Mouse (Mus musculus) cerebellum, adult 2 months (tissue): ENCODE measurements around the gene Nr4a3.
A peak's percentile ranks its signal among the peaks of the same experiment; 100 is the strongest.

Experiments
- CTCF ChIP-seq: fragments of 200-500 bp; IDR thresholded peaks from 2 replicates; pipeline ENCODE4 v1.5.1; 2011; ENCODE audit warnings: low read depth, mild to moderate bottlenecking, control low read depth, low read length, moderate library complexity, borderline replicate concordance; ENCODE audit not compliant: insufficient read depth
- POLR2A ChIP-seq: fragments of 200-500 bp; IDR thresholded peaks from 2 replicates; pipeline ENCODE4 v1.6.1; 2011; ENCODE audit warnings: low read length, control low read depth, borderline replicate concordance; ENCODE audit not compliant: insufficient read depth

DNA sequence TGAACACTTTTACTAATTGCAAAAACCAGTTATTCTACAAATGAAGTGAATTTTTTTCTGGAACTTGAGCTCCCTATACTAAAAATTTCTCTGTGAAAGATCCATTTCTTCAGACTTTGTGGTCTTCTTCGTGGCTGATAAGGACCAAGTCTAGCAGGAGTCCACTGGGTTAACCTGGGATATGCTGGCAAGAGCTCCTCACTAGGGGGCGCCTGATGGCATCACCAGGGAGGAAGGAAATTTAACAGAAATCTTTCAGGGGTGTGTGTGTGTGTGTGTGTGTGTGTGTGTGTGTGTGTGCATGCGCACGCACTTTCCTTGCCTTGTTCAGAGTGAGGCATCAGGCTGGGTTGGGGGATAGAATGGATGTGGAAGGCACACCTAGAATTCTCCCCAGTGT is 71.2 kb downstream of the Nr4a3 start:
- peak; percentile 22; the same call in 1 of the 2 replicates for TF ChIP-seq CTCF
- no peak for TF ChIP-seq POLR2A
